In genomic region chr13:63339946-63340345, GRCm38 (mm10) we compare ENCODE assay signal across 25 mouse cellular contexts.
"Had no signal": no experiment of that assay in that cellular context is flagged by ENCODE, and none has a peak within 500 bp of the region (broad histone marks: within the 10 kb centered on the region; RNA-seq: fewer than 3 reads in every experiment).

No protein-coding gene starts in this region.

- H3K27ac ChIP-seq: heart, adult 2 months; heart, embryonic 13.5 days; heart, embryonic 15.5 days; hindbrain, embryonic 10.5 days; hindbrain, embryonic 12.5 days; hindbrain, embryonic 14.5 days; intestine, embryonic 15.5 days; layer of hippocampus, adult 2 months; left cerebral cortex, adult 2 months; limb, embryonic 13.5 days; limb, embryonic 15.5 days; liver, embryonic 13.5 days; liver, embryonic 15.5 days had no signal

- H3K36me3 ChIP-seq: hindbrain, embryonic 10.5 days; hindbrain, embryonic 12.5 days; intestine, embryonic 15.5 days; limb, embryonic 15.5 days; liver, embryonic 13.5 days; liver, embryonic 15.5 days had no signal

- H3K9me3 ChIP-seq: heart, embryonic 13.5 days; heart, embryonic 15.5 days; hindbrain, embryonic 10.5 days; hindbrain, embryonic 12.5 days; intestine, embryonic 15.5 days; limb, embryonic 13.5 days; limb, embryonic 15.5 days; liver, embryonic 13.5 days; liver, embryonic 15.5 days had no signal

- DNase-seq: gastrocnemius, postnatal 10 days; gastrocnemius, postnatal 25 days; heart, adult 2 months; heart, postnatal 4 days; kidney, adult 18-20 months; kidney, adult 8-10 months; kidney, postnatal 10 days; kidney, postnatal 25 days; kidney, postnatal 4 days; liver, embryonic 13.5 days; liver, postnatal 0 days had no signal

- ATAC-seq: hindbrain, embryonic 16.5 days; inflammation-experienced regulatory T-cells, adult 6 months; intestine, embryonic 15.5 days; intestine, postnatal 0 days; liver, postnatal 0 days had no signal

- H3K27me3 ChIP-seq: heart, embryonic 13.5 days; heart, embryonic 15.5 days; hindbrain, embryonic 12.5 days; intestine, embryonic 15.5 days; limb, embryonic 13.5 days; limb, embryonic 15.5 days; liver, embryonic 13.5 days; liver, embryonic 15.5 days had no signal

- H3K9ac ChIP-seq: heart, embryonic 13.5 days; heart, embryonic 15.5 days; hindbrain, embryonic 12.5 days; hindbrain, embryonic 14.5 days; intestine, embryonic 15.5 days; limb, embryonic 13.5 days; limb, embryonic 15.5 days; liver, embryonic 13.5 days; liver, embryonic 15.5 days; liver, postnatal 0 days had no signal

- H3K4me2 ChIP-seq: heart, embryonic 13.5 days; heart, embryonic 15.5 days; hindbrain, embryonic 12.5 days; hindbrain, embryonic 14.5 days; intestine, embryonic 15.5 days; limb, embryonic 13.5 days; limb, embryonic 15.5 days; liver, embryonic 13.5 days; liver, embryonic 15.5 days had no signal

- H3K4me3 ChIP-seq: heart, adult 2 months; heart, embryonic 13.5 days; heart, embryonic 15.5 days; hindbrain, embryonic 10.5 days; hindbrain, embryonic 12.5 days; intestine, embryonic 15.5 days; layer of hippocampus, adult 2 months; left cerebral cortex, adult 2 months; limb, embryonic 13.5 days; limb, embryonic 15.5 days; liver, embryonic 13.5 days; liver, embryonic 15.5 days had no signal

- H3K4me1 ChIP-seq: heart, embryonic 13.5 days; heart, embryonic 15.5 days; liver, embryonic 15.5 days had no signal
